11 mouse cellular contexts compared by ENCODE assay signal in genomic region chr3:115709118-115709574, GRCm38 (mm10). TPM values are rescaled to one million over a fixed set of nuclear protein-coding genes. Genes with fewer than 3 reads are reported as not detected.
A peak's percentile ranks its signal among the peaks of the same experiment; 100 is the strongest.
DNase-seq lines count a peak whose midpoint lies in the region; ATAC-seq and TF ChIP-seq lines count a peak whose summit lies in the region.
"Had no signal": no experiment of that assay in that cellular context is flagged by ENCODE, and none has a peak within 500 bp of the region (broad histone marks: within the 10 kb centered on the region; RNA-seq: fewer than 3 reads in every experiment).

No protein-coding gene starts in this region.

- no peak for DNase-seq in spleen, adult 2 months (ENCODE audit: low read depth in 1 of 2, low spot score in 2 of 2)
- DNase-seq in spleen, adult 12 weeks (ENCODE audit: low spot score), result no peak
- peak; percentile 75 for DNase-seq in heart, postnatal 0 days (ENCODE audit: low spot score)
- DNase-seq in liver, embryonic 11.5 days (ENCODE audit: low spot score), result no peak
- no peak for DNase-seq in stomach, postnatal 0 days (ENCODE audit: low spot score)
- no peak for DNase-seq in gastrocnemius, postnatal 36 days
- no peak for DNase-seq in B cell, adult 2 months
- DNase-seq: cerebellum, adult 11-12 months had no signal

- peaks cover 25% of the 10 kb centered on the region for H3K4me1 ChIP-seq in spleen, adult 2 months (ENCODE audit: control insufficient read depth, insufficient read depth, insufficient read length)
- H3K4me1 ChIP-seq in heart, postnatal 0 days (ENCODE audit: control insufficient read depth, insufficient read depth), result peaks cover 19% of the 10 kb centered on the region; the same call in 1 of the 2 replicates
- peaks cover 4% of the 10 kb centered on the region; the same call in 1 of the 2 replicates for H3K4me1 ChIP-seq in liver, embryonic 11.5 days (replicated peaks; ENCODE audit: control insufficient read depth, insufficient read depth, low read length)
- no peaks in the 10 kb centered on the region for H3K4me1 ChIP-seq in stomach, postnatal 0 days (replicated peaks; ENCODE audit: control insufficient read depth, insufficient read depth)
- peaks cover 9% of the 10 kb centered on the region for H3K4me1 ChIP-seq in hindbrain, embryonic 12.5 days

- no peak for TF ChIP-seq POLR2A in spleen, adult 2 months (IDR thresholded peaks at IDR 0.05; ENCODE audit: low read depth, low read length)

- intact Hi-C loops in gastrocnemius, postnatal 36 days (cut with DNase I), result no loop called here

- H3K27ac ChIP-seq in spleen, adult 2 months (ENCODE audit: insufficient read depth, low read length), result peak overlapping the region; percentile 33
- peak overlapping the region; percentile 73 for H3K27ac ChIP-seq in heart, postnatal 0 days (ENCODE audit: low read depth)
- H3K27ac ChIP-seq in liver, embryonic 11.5 days (ENCODE audit: low read depth, low read length), result no peak overlapping the region
- H3K27ac ChIP-seq in stomach, postnatal 0 days (replicated peaks), result no peak overlapping the region
- no peak overlapping the region for H3K27ac ChIP-seq in hindbrain, embryonic 12.5 days
- H3K27ac ChIP-seq: forebrain, embryonic 15.5 days; limb, embryonic 12.5 days had no signal

- peaks cover 42% of the 10 kb centered on the region for H3K36me3 ChIP-seq in spleen, adult 2 months (ENCODE audit: control insufficient read depth, insufficient read depth, low read length)
- peaks cover 41% of the 10 kb centered on the region for H3K36me3 ChIP-seq in heart, postnatal 0 days (replicated peaks; ENCODE audit: control insufficient read depth, insufficient read depth, low read length)
- peaks cover 4% of the 10 kb centered on the region; the same call in 1 of the 2 replicates for H3K36me3 ChIP-seq in liver, embryonic 11.5 days (ENCODE audit: control insufficient read depth, insufficient read depth, low read length)
- no peaks in the 10 kb centered on the region for H3K36me3 ChIP-seq in stomach, postnatal 0 days (ENCODE audit: control insufficient read depth, insufficient read depth, low read length)
- H3K36me3 ChIP-seq in hindbrain, embryonic 12.5 days, result no peaks in the 10 kb centered on the region
- H3K36me3 ChIP-seq: forebrain, embryonic 15.5 days had no signal

- no peak overlapping the region for H3K4me3 ChIP-seq in spleen, adult 2 months (ENCODE audit: extremely low read depth, insufficient read depth, insufficient read length)
- H3K4me3 ChIP-seq in heart, postnatal 0 days (ENCODE audit: low read depth, low read length), result no peak overlapping the region
- no peak overlapping the region for H3K4me3 ChIP-seq in liver, embryonic 11.5 days (ENCODE audit: low read depth, low read length)
- no peak overlapping the region for H3K4me3 ChIP-seq in stomach, postnatal 0 days (ENCODE audit: low read depth, low read length)
- no peak overlapping the region for H3K4me3 ChIP-seq in hindbrain, embryonic 12.5 days
- H3K4me3 ChIP-seq: forebrain, embryonic 15.5 days; limb, embryonic 12.5 days had no signal

- TF ChIP-seq EP300 in heart, postnatal 0 days (IDR thresholded peaks at IDR 0.05; ENCODE audit: low read depth), result peak; percentile 95; the same call in 1 of the 2 replicates
- no peak for TF ChIP-seq EP300 in stomach, postnatal 0 days (optimal IDR thresholded peaks at IDR 0.05)

- TF ChIP-seq CTCF in spleen, adult 2 months (IDR thresholded peaks at IDR 0.05; ENCODE audit: extremely low read depth, insufficient read depth, insufficient read length, insufficient replicate concordance), result no peak
- no peak for TF ChIP-seq CTCF in heart, postnatal 0 days (IDR thresholded peaks at IDR 0.05; ENCODE audit: low read depth)
- TF ChIP-seq CTCF in stomach, postnatal 0 days (IDR thresholded peaks at IDR 0.05; ENCODE audit: low read depth), result no peak

- WGBS in spleen, adult 2 months, result 85% methylated on average over 6 of the region's 6 CpGs
- WGBS in heart, postnatal 0 days, result 54% methylated on average over 6 of the region's 6 CpGs
- 71% methylated on average over 6 of the region's 6 CpGs for WGBS in liver, embryonic 11.5 days
- 74% methylated on average over 6 of the region's 6 CpGs for WGBS in stomach, postnatal 0 days
- WGBS in hindbrain, embryonic 12.5 days, result 82% methylated on average over 6 of the region's 6 CpGs

- H3K9ac ChIP-seq in heart, postnatal 0 days (replicated peaks; ENCODE audit: low read depth, low read length), result peak overlapping the region; percentile 23; the same call in 1 of the 2 replicates
- no peak overlapping the region for H3K9ac ChIP-seq in liver, embryonic 11.5 days (ENCODE audit: low read depth, low read length)
- H3K9ac ChIP-seq in stomach, postnatal 0 days (ENCODE audit: low read length), result no peak overlapping the region
- no peak overlapping the region for H3K9ac ChIP-seq in hindbrain, embryonic 12.5 days
- H3K9ac ChIP-seq: forebrain, embryonic 15.5 days; limb, embryonic 12.5 days had no signal

- no peaks in the 10 kb centered on the region for H3K27me3 ChIP-seq in spleen, adult 2 months (ENCODE audit: control insufficient read depth, insufficient read depth, low read length)
- no peaks in the 10 kb centered on the region for H3K27me3 ChIP-seq in heart, postnatal 0 days (ENCODE audit: control insufficient read depth, insufficient read depth, low read length)
- H3K27me3 ChIP-seq in liver, embryonic 11.5 days (replicated peaks; ENCODE audit: control insufficient read depth, insufficient read depth, low read length), result no peaks in the 10 kb centered on the region
- no peaks in the 10 kb centered on the region for H3K27me3 ChIP-seq in stomach, postnatal 0 days (ENCODE audit: control insufficient read depth, insufficient read depth, low read length)
- H3K27me3 ChIP-seq in hindbrain, embryonic 12.5 days, result peaks cover 8% of the 10 kb centered on the region
- H3K27me3 ChIP-seq: forebrain, embryonic 15.5 days; limb, embryonic 12.5 days had no signal

- no peaks in the 10 kb centered on the region for H3K9me3 ChIP-seq in heart, postnatal 0 days (replicated peaks; ENCODE audit: control insufficient read depth, low read length)
- H3K9me3 ChIP-seq in liver, embryonic 11.5 days (ENCODE audit: control insufficient read depth, low read length), result no peaks in the 10 kb centered on the region
- H3K9me3 ChIP-seq in stomach, postnatal 0 days (ENCODE audit: control insufficient read depth, low read length), result no peaks in the 10 kb centered on the region
- no peaks in the 10 kb centered on the region for H3K9me3 ChIP-seq in hindbrain, embryonic 12.5 days (replicated peaks)
- H3K9me3 ChIP-seq: forebrain, embryonic 15.5 days; limb, embryonic 12.5 days had no signal

- H3K4me2 ChIP-seq in heart, postnatal 0 days (ENCODE audit: low read depth, low read length), result peak overlapping the region; percentile 44
- H3K4me2 ChIP-seq in liver, embryonic 11.5 days, result no peak overlapping the region
- no peak overlapping the region for H3K4me2 ChIP-seq in stomach, postnatal 0 days (replicated peaks; ENCODE audit: low read depth)
- no peak overlapping the region for H3K4me2 ChIP-seq in hindbrain, embryonic 12.5 days (replicated peaks)
- H3K4me2 ChIP-seq: forebrain, embryonic 15.5 days; limb, embryonic 12.5 days had no signal

- peak; percentile 66 for ATAC-seq in heart, postnatal 0 days (ENCODE audit: insufficient read depth, low read depth)
- ATAC-seq in liver, embryonic 11.5 days (replicated peaks; ENCODE audit: low FRiP score), result peak; percentile 50
- ATAC-seq in stomach, postnatal 0 days (ENCODE audit: low FRiP score, low TSS enrichment), result peak; percentile 24; the same call in 1 of the 2 replicates
- no peak for ATAC-seq in hindbrain, embryonic 12.5 days (ENCODE audit: low FRiP score)
- ATAC-seq: forebrain, embryonic 15.5 days had no signal

RNA-seq across cellular contexts. Expression of gene S1pr1, which starts 5.7 kb away (rescaled TPM):
- polyA plus RNA-seq in spleen, adult 2 months (2012; rRNA removed), result 138 and 187 TPM in 2 replicates
- 160 and 192 TPM in 2 replicates for total RNA-seq in heart, postnatal 0 days (2014; rRNA removed; ENCODE audit: low replicate concordance)
- polyA plus RNA-seq in heart, postnatal 0 days (2015; fragmentation: Nextera tagmentation; extraction: Ambion mirVana), result 66.1 and 74.6 TPM in 2 replicates
- polyA plus RNA-seq in liver, embryonic 11.5 days (2014; fragmentation: Nextera tagmentation; extraction: Ambion mirVana), result 17.8 and 18.7 TPM in 2 replicates
- 6.6 and 6.7 TPM in 2 replicates for polyA plus RNA-seq in stomach, postnatal 0 days (2015; fragmentation: Nextera tagmentation; extraction: Ambion mirVana)
- 10 to 100 TPM; 17.3 to 19.6 TPM for total RNA-seq in gastrocnemius, postnatal 36 days (2021)
- 17.1 and 22.5 TPM in 2 replicates for polyA plus RNA-seq in hindbrain, embryonic 12.5 days (2016; fragmentation: Nextera tagmentation; extraction: Ambion mirVana)

Comparison
In these comparisons a context has a peak if more than half of its experiments do, and no peak if none do; other contexts are left out.
1. H3K27ac ChIP-seq: peak in spleen, adult 2 months (single experiment) and heart, postnatal 0 days (single experiment); none in liver, embryonic 11.5 days (single experiment), stomach, postnatal 0 days (single experiment) and hindbrain, embryonic 12.5 days (single experiment).